Mouse (Mus musculus) heart, embryonic 14.5 days (tissue): ENCODE data around the gene Ankrd39. TPM values are rescaled to one million over a fixed set of nuclear protein-coding genes. Genes with fewer than 3 reads are reported as not detected.

ENCODE experiments used
- ATAC-seq: fragments of 200-750 bp; cut with Nextera tagmentation; 2 replicates; pipeline ENCODE4 v1.8.0; 2017; ENCODE audit warnings: low read depth, moderate TSS enrichment; ENCODE audit not compliant: insufficient number of reproducible peaks, insufficient read depth, low FRiP score
- H3K27ac ChIP-seq, 2 experiments: fragments of 200-500 bp in 1 of 2; fragments of 300-500 bp in 1 of 2; sonication (generic) in 1 of 2; replicated peaks in 1 of 2; 2 replicates each; pipeline ENCODE4 v1.5.1; 2012 to 2014; ENCODE audit warnings: low read depth in 2 of 2, low read length in 2 of 2, control low read depth in 1 of 2, mild to moderate bottlenecking in 1 of 2, mixed read lengths in 1 of 2; ENCODE audit not compliant: control insufficient read depth in 1 of 2, insufficient read depth in 1 of 2
- H3K27me3 ChIP-seq: fragments of 300-500 bp; sonication (generic); 2 replicates; pipeline ENCODE4 v1.6.1; 2014; ENCODE audit warnings: mild to moderate bottlenecking, low read length, control low read depth; ENCODE audit not compliant: control insufficient read depth, insufficient read depth
- H3K36me3 ChIP-seq: fragments of 300-500 bp; sonication (generic); 2 replicates; pipeline ENCODE4 v1.6.1; 2014; ENCODE audit warnings: mild to moderate bottlenecking, control low read depth, low read length, mixed read lengths; ENCODE audit not compliant: control insufficient read depth, insufficient read depth
- H3K4me1 ChIP-seq, 2 experiments: fragments of 200-500 bp in 1 of 2; fragments of 300-500 bp in 1 of 2; sonication (generic) in 1 of 2; 2 replicates each; pipeline ENCODE4 v1.6.1; 2012 to 2014; ENCODE audit warnings: low read length in 2 of 2, control low read depth in 1 of 2, mixed read lengths in 1 of 2; ENCODE audit not compliant: control insufficient read depth in 2 of 2, insufficient read depth in 2 of 2
- H3K4me2 ChIP-seq: fragments of 300-500 bp; sonication (generic); 2 replicates; pipeline ENCODE4 v1.6.1; 2014; ENCODE audit warnings: mild to moderate bottlenecking, low read length
- H3K4me3 ChIP-seq, 2 experiments: fragments of 200-500 bp in 1 of 2; fragments of 300-500 bp in 1 of 2; sonication (generic) in 1 of 2; 2 replicates each; pipeline ENCODE4 v1.5.1; 2012 to 2014; ENCODE audit warnings: low read length in 2 of 2, mild to moderate bottlenecking in 2 of 2, control low read depth in 1 of 2, low read depth in 1 of 2, moderate library complexity in 1 of 2; ENCODE audit not compliant: control insufficient read depth in 1 of 2, insufficient read depth in 1 of 2
- H3K9ac ChIP-seq: fragments of 300-500 bp; sonication (generic); 2 replicates; pipeline ENCODE4 v1.6.1; 2014; ENCODE audit warnings: mild to moderate bottlenecking, low read length
- H3K9me3 ChIP-seq: fragments of 300-500 bp; sonication (generic); 2 replicates; pipeline ENCODE4 v1.6.1; 2016; ENCODE audit warnings: low read length, control low read depth; ENCODE audit not compliant: control insufficient read depth
- WGBS: fragments of 180-500 bp; shearing (Covaris S2); extraction: QIAGEN DNeasy Blood & Tissue Kit; methylation state at CpG from one replicate; pipeline ENCODE4 v1.1.7; 2014; 5-methylcytosine and 5-hydroxymethylcytosine counted together
- polyA plus RNA-seq: library from polyadenylated mRNA; unstranded; fragments of >200 nt; fragmentation: Nextera tagmentation; extraction: Ambion mirVana; gene quantifications from 2 replicates; pipeline ENCODE4 v1.2.1, GENCODE M21; 2014

Gene Ankrd39
- polyA plus RNA-seq, 1 experiment from 2014 or later, result 27.2 TPM

DNA sequence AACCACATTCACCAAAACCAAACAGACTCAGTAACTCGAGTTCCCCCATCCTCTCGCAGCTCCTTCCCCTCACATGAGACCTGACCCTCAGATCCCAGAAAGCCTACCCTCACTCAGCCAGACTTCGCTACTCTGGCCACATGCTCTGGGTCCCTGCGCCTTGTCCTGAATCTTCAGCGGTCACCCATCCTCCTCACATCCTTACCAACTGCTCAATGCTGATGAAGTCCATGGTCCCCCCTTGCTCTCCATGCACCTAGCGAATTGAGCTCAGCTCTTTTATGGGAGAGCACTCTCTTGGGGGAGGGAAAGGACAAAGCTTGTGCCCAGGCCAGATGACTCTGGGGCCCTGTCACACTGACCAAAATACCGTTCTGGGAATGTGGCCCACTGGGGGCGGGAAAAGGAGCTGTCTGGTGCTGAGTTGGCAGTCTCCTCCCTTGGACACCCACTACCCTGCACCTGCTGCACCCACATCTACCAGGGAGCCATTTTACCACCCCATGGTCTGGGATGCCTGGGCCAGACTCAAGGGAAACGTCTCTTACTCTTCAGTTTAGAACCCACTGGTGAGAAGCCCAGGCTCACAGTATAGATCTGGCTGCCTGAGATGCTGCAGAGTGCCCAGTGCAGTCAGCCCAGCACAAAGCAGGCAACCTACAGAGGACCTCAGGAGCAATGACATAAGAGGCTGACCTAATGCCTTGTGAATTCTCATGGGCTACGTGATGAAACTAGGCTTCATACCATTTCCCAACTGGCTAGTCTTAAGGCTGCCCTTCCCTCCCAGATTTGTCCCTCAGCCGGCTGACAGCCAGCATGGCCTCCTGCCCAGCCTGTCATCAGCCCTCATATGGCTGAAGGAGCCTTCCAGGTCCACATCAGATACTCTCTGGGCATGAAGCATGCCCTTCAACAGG lies 11.5 kb downstream of the Ankrd39 start:
- H3K9ac ChIP-seq, result peak overlapping the region; percentile 45
- peak; percentile 43; the same call in 1 of the 2 replicates for ATAC-seq
- H3K27me3 ChIP-seq, result no peaks in the 10 kb centered on the region
- H3K4me3 ChIP-seq, result no peak overlapping the region
- H3K27ac ChIP-seq, result peak overlapping the region; percentile 75 to 93
- peaks cover 49 to 63% of the 10 kb centered on the region in 2 experiments for H3K4me1 ChIP-seq
- peak overlapping the region; percentile 32 for H3K4me2 ChIP-seq
- H3K9me3 ChIP-seq, result no peaks in the 10 kb centered on the region
- H3K36me3 ChIP-seq, result peaks cover 37% of the 10 kb centered on the region
- WGBS, result 54% methylated on average over 11 of the region's 11 CpGs

DNA sequence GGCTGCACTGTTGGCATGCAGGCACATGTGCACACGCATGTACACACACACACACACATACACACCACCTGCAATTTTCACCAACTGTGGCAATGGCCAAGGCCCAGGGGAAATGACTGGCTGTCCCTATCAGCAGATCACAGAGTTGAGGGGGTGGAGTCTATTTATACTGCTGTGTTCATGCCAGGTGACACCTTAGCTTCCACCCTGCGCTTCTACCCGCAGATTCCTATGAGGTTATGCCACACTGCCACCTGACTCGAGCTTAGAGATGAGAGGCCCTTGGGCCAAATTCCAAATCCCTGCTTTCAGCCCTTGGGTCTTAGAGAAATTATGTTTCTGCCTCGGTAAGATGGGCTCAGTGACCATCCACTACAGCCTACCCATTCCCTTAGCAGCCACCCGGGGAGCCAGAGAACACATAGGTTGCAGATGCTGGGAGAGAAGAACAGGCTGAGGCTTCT lies 12.6 kb downstream of the Ankrd39 start:
- Histone ChIP-seq H3K4me2 (no peak overlapping the region), H3K36me3 (peaks cover 26% of the 10 kb centered on the region), H3K9ac (peak overlapping the region; percentile 45; the same call in 1 of the 2 replicates), H3K27me3 (no peaks in the 10 kb centered on the region), H3K4me3 (no peak overlapping the region), H3K27ac (peak overlapping the region in 1 of 2 experiments; percentile 93; a peak in 2 of 4 replicates), H3K9me3 (no peaks in the 10 kb centered on the region), H3K4me1 (peaks cover 58 to 70% of the 10 kb centered on the region in 2 experiments)
- ATAC-seq, result no peak
- WGBS, result 57% methylated on average over 6 of the region's 6 CpGs

DNA sequence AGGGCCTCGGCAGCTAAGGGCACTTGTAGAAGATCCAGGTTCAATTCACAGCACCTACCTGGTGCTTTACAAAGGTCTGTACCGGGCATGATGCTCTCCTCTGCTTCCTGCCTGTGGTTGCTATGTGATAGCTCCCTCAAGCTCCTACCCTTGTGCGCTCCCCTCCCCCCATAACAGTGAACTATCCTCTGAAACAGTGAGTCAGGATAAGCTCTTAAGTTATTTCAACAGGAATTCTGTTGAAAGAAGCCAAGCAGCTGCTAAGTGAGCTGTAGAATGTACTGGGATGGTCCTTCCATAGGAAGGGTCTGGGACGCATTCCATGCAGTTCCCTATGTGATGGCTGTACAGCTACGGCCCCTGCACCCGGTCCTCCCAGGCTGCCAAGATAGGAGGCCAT lies 13.7 kb downstream of the Ankrd39 start:
- 53% methylated on average over 6 of the region's 6 CpGs for WGBS
- peaks cover 54 to 64% of the 10 kb centered on the region in 2 experiments for H3K4me1 ChIP-seq
- H3K9ac ChIP-seq, result peak overlapping the region; percentile 49
- no peak overlapping the region; a peak in 1 of 4 replicates for H3K27ac ChIP-seq
- ATAC-seq, result no peak
- no peaks in the 10 kb centered on the region for H3K9me3 ChIP-seq
- H3K36me3 ChIP-seq, result peaks cover 17% of the 10 kb centered on the region
- no peaks in the 10 kb centered on the region for H3K27me3 ChIP-seq
- no peak overlapping the region for H3K4me2 ChIP-seq
- H3K4me3 ChIP-seq, result no peak overlapping the region

- H3K36me3 ChIP-seq, result peaks cover 17% of the 10 kb centered on the region
- H3K27me3 ChIP-seq, result no peaks in the 10 kb centered on the region
- no peak for ATAC-seq
- H3K4me1 ChIP-seq, result peaks cover 52 to 74% of the 10 kb centered on the region in 2 experiments
- no peak overlapping the region for H3K4me2 ChIP-seq
- peak overlapping the region; percentile 12 to 57; a peak in 2 of 4 replicates for H3K27ac ChIP-seq
- H3K4me3 ChIP-seq, result no peak overlapping the region
- H3K9me3 ChIP-seq, result no peaks in the 10 kb centered on the region
- WGBS, result 62% methylated on average over 8 of the region's 12 CpGs
- no peak overlapping the region for H3K9ac ChIP-seq
Observed at GRCm38 (mm10) chr1:36531461-36531860, 15.8 kb downstream of the Ankrd39 start.

DNA sequence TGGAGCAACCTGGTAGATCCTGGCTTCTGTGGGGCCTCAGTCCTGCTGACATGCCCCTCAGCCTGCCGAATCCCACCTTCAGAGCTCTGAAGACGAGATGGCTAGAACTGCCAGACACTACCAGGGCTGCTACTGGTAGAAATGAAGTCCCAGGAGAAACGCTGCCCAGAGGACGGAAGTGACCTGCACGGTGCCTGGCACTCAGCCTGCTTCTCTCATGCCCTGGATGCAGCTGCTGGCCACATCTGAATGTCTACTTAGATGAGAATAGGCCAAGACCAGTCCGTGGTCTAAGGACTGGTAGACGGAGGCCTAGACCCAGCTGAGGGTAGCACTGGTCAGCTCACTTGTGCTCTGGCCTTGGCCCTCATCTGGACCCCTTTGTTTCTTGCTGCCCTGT lies 16.3 kb downstream of the Ankrd39 start:
- no peak overlapping the region for H3K4me3 ChIP-seq
- H3K4me1 ChIP-seq, result peaks cover 48 to 69% of the 10 kb centered on the region in 2 experiments
- H3K4me2 ChIP-seq, result no peak overlapping the region
- no peak overlapping the region for H3K9ac ChIP-seq
- H3K27me3 ChIP-seq, result no peaks in the 10 kb centered on the region
- ATAC-seq, result no peak
- peaks cover 22% of the 10 kb centered on the region for H3K36me3 ChIP-seq
- no peaks in the 10 kb centered on the region for H3K9me3 ChIP-seq
- H3K27ac ChIP-seq, result peak overlapping the region in 1 of 2 experiments; percentile 57; a peak in 3 of 4 replicates
- WGBS, result 86% methylated on average over 7 of the region's 7 CpGs

DNA sequence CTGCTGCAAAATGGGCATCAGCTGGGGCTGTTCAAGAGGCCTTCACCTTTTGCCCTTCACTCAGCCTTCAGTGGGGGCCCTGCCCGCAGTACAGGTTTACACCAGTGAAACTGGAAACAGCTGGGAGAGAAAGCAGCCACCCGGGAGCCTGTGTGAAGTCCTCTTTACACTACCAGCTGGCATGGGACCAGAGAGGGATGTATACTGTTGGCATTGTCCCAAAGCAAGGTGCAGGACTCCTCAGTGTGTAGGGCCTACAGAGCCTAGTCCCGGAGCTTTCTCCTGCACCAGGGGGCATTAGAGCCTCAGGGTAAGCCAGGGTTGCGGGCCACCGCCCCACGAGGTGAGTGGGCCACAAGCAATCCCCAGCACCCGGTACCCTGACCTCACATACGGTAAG lies 16.8 kb downstream of the Ankrd39 start:
- Histone ChIP-seq H3K4me2 (no peak overlapping the region), H3K4me1 (peaks cover 43 to 64% of the 10 kb centered on the region in 2 experiments), H3K4me3 (no peak overlapping the region), H3K36me3 (peaks cover 27% of the 10 kb centered on the region), H3K27me3 (no peaks in the 10 kb centered on the region), H3K9ac (no peak overlapping the region), H3K27ac (peak overlapping the region; percentile 24 to 57), H3K9me3 (no peaks in the 10 kb centered on the region)
- WGBS, result 63% methylated on average over 8 of the region's 8 CpGs
- ATAC-seq, result no peak

DNA sequence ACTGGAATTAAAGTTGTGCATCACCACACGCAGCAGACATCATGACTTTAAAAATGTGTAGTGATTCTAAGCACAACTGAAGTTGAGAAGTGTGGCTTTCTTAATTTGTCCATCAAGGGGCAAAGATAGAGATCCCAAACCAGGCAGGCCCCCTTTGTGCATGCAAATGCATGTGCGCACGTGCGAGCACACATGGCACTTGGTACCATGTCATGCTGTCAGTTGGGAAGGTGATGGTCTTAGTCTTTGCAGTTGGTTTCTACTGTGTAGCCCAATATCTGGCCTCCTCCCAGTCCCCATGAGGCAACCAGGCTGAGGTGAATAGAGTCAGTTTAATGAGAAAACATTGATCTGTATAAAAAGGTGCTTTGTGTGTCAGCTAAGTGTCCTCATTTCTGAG lies 17.4 kb downstream of the Ankrd39 start:
- Histone ChIP-seq H3K36me3 (peaks cover 33% of the 10 kb centered on the region), H3K4me3 (no peak overlapping the region), H3K4me2 (no peak overlapping the region), H3K27ac (peak overlapping the region; percentile 24 to 57; a peak in 3 of 4 replicates), H3K27me3 (no peaks in the 10 kb centered on the region), H3K4me1 (peaks cover 37 to 58% of the 10 kb centered on the region in 2 experiments), H3K9me3 (no peaks in the 10 kb centered on the region), H3K9ac (no peak overlapping the region)
- 93% methylated on average over 4 of the region's 4 CpGs for WGBS
- ATAC-seq, result no peak
